Mouse (Mus musculus): ENCODE results near the gene Gm28053.
A peak's percentile ranks its signal among the peaks of the same experiment; 100 is the strongest.

Gene Gm28053

GRCm38 (mm10) chr6:48741273-48741672 is 22.9 kb downstream of the Gm28053 start:
- peak; percentile 47 for DNase-seq (ENCODE audit: low spot score)

- DNase-seq (ENCODE audit: low spot score) = no peak
Measured at GRCm38 (mm10) chr6:48741711-48742206, 23.4 kb downstream of the Gm28053 start.

- no peak for DNase-seq (ENCODE audit: low spot score)
Measured at GRCm38 (mm10) chr6:48742422-48743351, 24.3 kb downstream of the Gm28053 start.

- no peak for DNase-seq (ENCODE audit: low spot score)
Measured at GRCm38 (mm10) chr6:48745490-48745889, 27.1 kb downstream of the Gm28053 start.

- DNase-seq (ENCODE audit: low spot score) = peak; percentile 84
Measured at GRCm38 (mm10) chr6:48745959-48746889, 27.8 kb downstream of the Gm28053 start, which contains the start of gene Gimap5. TSS of gene Gimap5 (plus strand) at chr6:48746197.

GRCm38 (mm10) chr6:48747091-48747966 is 28.9 kb downstream of the Gm28053 start:
- DNase-seq (ENCODE audit: low spot score) = peak; percentile 66

GRCm38 (mm10) chr6:48763567-48764270 is 45.3 kb downstream of the Gm28053 start:
- DNase-seq (ENCODE audit: low spot score) = no peak

GRCm38 (mm10) chr6:48764496-48764895 is 46.1 kb downstream of the Gm28053 start:
- DNase-seq (ENCODE audit: low spot score) = no peak

GRCm38 (mm10) chr6:48768178-48768869 is 49.9 kb downstream of the Gm28053 start:
- peak; percentile 86 for DNase-seq (ENCODE audit: low spot score)

GRCm38 (mm10) chr6:48768933-48769332 is 50.5 kb downstream of the Gm28053 start:
- DNase-seq (ENCODE audit: low spot score) = peak; percentile 63

GRCm38 (mm10) chr6:48770696-48771095 is 52.3 kb downstream of the Gm28053 start, which contains the start of gene Gimap3:
TSS of gene Gimap3 (minus strand) at chr6:48770851.
- DNase-seq (ENCODE audit: low spot score) = peak; percentile 80

GRCm38 (mm10) chr6:48772030-48772429 is 53.6 kb downstream of the Gm28053 start:
- DNase-seq (ENCODE audit: low spot score) = peak; percentile 78

GRCm38 (mm10) chr6:48784406-48784805 is 66.0 kb downstream of the Gm28053 start:
- DNase-seq (ENCODE audit: low spot score) = no peak

- DNase-seq (ENCODE audit: low spot score) = no peak
Measured at GRCm38 (mm10) chr6:48785189-48785588, 66.8 kb downstream of the Gm28053 start.

GRCm38 (mm10) chr6:48785601-48786000 is 67.2 kb downstream of the Gm28053 start:
- DNase-seq (ENCODE audit: low spot score) = no peak

GRCm38 (mm10) chr6:48787867-48788266 is 69.5 kb downstream of the Gm28053 start:
- no peak for DNase-seq (ENCODE audit: low spot score)

GRCm38 (mm10) chr6:48801897-48802296 is 83.5 kb downstream of the Gm28053 start:
- DNase-seq (ENCODE audit: low spot score) = peak; percentile 73

All from T-cell, adult 2 months (primary cell).